Mouse (Mus musculus) megakaryocyte, embryonic 14.5 days (primary cell): Measurements from ENCODE around the gene Them7.

Source experiments
- FLI1 ChIP-seq: IDR thresholded peaks from 2 replicates; pipeline ENCODE4 v1.6.1; 2012; ENCODE audit warnings: low read length, inconsistent platforms, mixed read lengths
- GATA1 ChIP-seq: IDR thresholded peaks from 3 replicates; pipeline ENCODE4 v1.6.1; 2012; ENCODE audit warnings: mixed read lengths, low read length, inconsistent platforms, borderline replicate concordance

GRCm38 (mm10) chr2:105305876-105306275 is 81.8 kb downstream of the Them7 start:
- TF ChIP-seq FLI1 (no peak), GATA1 (no peak)
